Mouse (Mus musculus): ENCODE results near the gene Gm3072. TPM values are rescaled to one million over a fixed set of nuclear protein-coding genes. Genes with fewer than 3 reads are reported as not detected.

The Gm3072 gene
- not detected in 2 replicates for total RNA-seq (2023)

DNA sequence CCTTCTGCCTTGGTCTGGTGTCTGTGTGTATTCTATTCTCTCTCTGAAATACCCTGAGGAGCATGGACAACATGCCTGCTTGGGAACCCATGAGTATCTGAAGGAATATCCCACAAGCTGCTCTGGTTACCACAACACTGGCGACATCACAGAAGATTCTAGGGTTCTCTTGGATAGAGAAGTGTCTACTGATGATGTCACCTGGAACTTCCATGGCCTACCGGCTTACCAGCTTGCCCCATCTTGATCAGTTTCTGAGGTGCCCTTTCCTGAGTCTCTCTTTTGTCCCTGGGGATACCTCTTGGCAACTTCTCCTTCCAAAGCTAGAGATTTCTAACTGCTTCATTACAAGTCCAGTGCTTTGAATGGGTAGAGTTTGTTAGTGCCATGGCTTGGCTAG is at the start of gene Gm3072:
TSS of gene Gm3072 (minus strand) at position 101 of the 400 bp plus-strand sequence.

DNA sequence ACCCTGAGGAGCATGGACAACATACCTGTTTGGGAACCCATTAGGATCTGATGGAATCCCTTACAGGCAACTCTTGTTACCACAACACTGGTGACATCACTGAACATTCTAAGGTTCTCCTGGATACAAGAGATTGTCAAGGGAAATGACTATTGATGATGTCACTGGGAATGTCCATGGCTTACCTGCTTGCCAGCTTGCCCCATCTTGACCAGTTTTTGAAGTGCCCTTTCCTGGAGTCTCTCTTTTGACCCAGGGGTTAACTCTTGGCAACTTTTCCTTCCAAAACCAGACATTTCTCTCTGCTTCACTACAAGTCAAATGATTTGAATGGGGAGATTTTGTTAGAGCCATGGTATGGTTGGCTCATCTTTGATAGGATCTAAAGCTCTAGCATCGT is 22.0 kb upstream of the Gm3072 start, which contains the start of gene Gm3676:
TSS of gene Gm3676 (minus strand) at position 101 of the 400 bp plus-strand sequence.

DNA sequence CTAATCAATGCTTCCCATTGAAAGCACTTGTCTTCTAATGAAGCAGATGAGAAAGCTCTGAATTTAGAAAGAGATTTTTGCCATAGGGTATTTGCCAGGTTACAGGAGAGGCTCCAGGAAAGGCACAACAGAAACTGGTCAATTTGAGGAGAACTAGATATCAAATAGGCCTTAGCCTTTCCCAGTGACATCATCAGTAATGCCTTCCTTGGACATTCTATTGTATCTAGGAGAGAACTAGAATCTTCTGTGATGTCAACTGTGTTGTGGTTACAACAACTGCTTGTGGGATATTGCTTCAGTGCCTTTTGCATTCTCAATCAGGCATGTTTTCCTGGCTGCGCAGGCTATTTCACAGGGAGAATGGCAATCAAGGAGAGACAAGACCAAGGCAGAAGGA is 51.5 kb downstream of the Gm3072 start, which contains the start of gene 1700049E17Rik2:
TSS of gene 1700049E17Rik2 (plus strand) at position 301 of the 400 bp plus-strand sequence.

Other genes starting within 250 kb of the Gm3072 start
- gene Gm7945, start 238.2 kb downstream of the Gm3072 start, total RNA-seq (2023), result not detected in 2 replicates
- gene Gm6482, start 216.3 kb downstream of the Gm3072 start, total RNA-seq (2023), result not detected in 2 replicates
- not detected in 2 replicates for gene Gm7954, start 171.1 kb downstream of the Gm3072 start, total RNA-seq (2023)
- gene Gm3486, start 135.1 kb downstream of the Gm3072 start, total RNA-seq (2023), result not detected in 2 replicates
- not detected in 2 replicates for gene Gm7970, start 69.0 kb downstream of the Gm3072 start, total RNA-seq (2023)
- gene 1700049E17Rik2, start 51.4 kb downstream of the Gm3072 start, total RNA-seq (2023), result not detected in 2 replicates
- not detected in 2 replicates for gene Gm3676, start 21.9 kb upstream of the Gm3072 start, total RNA-seq (2023)
- gene Gm8068, start 77.3 kb upstream of the Gm3072 start, total RNA-seq (2023), result not detected in 2 replicates
- gene Gm7929, start 126.0 kb upstream of the Gm3072 start, total RNA-seq (2023), result not detected in 2 replicates
- gene Gm47189, start 147.8 kb upstream of the Gm3072 start, total RNA-seq (2023), result not detected in 2 replicates

Measured in neutrophil, adult 65 days (primary cell).